Mouse (Mus musculus) midbrain, embryonic 11.5 days (tissue): ENCODE measurements around the gene Tuba8. TPM values are rescaled to one million over a fixed set of nuclear protein-coding genes. Genes with fewer than 3 reads are reported as not detected.
A peak's percentile ranks its signal among the peaks of the same experiment; 100 is the strongest.

Experiments
- ATAC-seq: fragments of 200-750 bp; cut with Nextera tagmentation; 2 replicates; pipeline ENCODE4 v1.8.0; 2017; ENCODE audit warnings: moderate TSS enrichment, moderate library complexity; ENCODE audit not compliant: low FRiP score
- DNase-seq: peaks from one replicate; pipeline ENCODE4 v3.0.0; 2015; ENCODE audit warnings: low spot score; ENCODE audit errors: missing footprints
- H3K27ac ChIP-seq: fragments of 300-500 bp; sonication (generic); 2 replicates; pipeline ENCODE4 v1.5.1; 2014; ENCODE audit warnings: low read depth, low read length
- H3K27me3 ChIP-seq: fragments of 300-500 bp; sonication (generic); 2 replicates; pipeline ENCODE4 v1.6.1; 2014; ENCODE audit warnings: mild to moderate bottlenecking, low read length, moderate library complexity, mixed read lengths; ENCODE audit not compliant: control insufficient read depth, insufficient read depth
- H3K36me3 ChIP-seq: fragments of 300-500 bp; sonication (generic); 2 replicates; pipeline ENCODE4 v1.6.1; 2014; ENCODE audit warnings: mild to moderate bottlenecking, low read length, moderate library complexity, mixed read lengths; ENCODE audit not compliant: control insufficient read depth, insufficient read depth
- H3K4me1 ChIP-seq: fragments of 300-500 bp; sonication (generic); 2 replicates; pipeline ENCODE4 v1.6.1; 2014; ENCODE audit warnings: low read length; ENCODE audit not compliant: control insufficient read depth, insufficient read depth
- H3K4me2 ChIP-seq: fragments of 300-500 bp; sonication (generic); 2 replicates; pipeline ENCODE4 v1.6.1; 2014; ENCODE audit warnings: mild to moderate bottlenecking, moderate library complexity
- H3K4me3 ChIP-seq: fragments of 300-500 bp; sonication (generic); 2 replicates; pipeline ENCODE4 v1.5.1; 2014; ENCODE audit warnings: low read depth, low read length
- H3K9ac ChIP-seq: fragments of 300-500 bp; sonication (generic); 2 replicates; pipeline ENCODE4 v1.6.1; 2014; ENCODE audit warnings: low read length
- H3K9me3 ChIP-seq: fragments of 300-500 bp; sonication (generic); 2 replicates; pipeline ENCODE4 v1.6.1; 2016; ENCODE audit warnings: low read length; ENCODE audit not compliant: control insufficient read depth
- WGBS: fragments of 180-500 bp; shearing (Covaris S2); extraction: QIAGEN DNeasy Blood & Tissue Kit; methylation state at CpG from one replicate; pipeline ENCODE4 v1.1.7; 2014; 5-methylcytosine and 5-hydroxymethylcytosine counted together
- polyA plus RNA-seq: library from polyadenylated mRNA; unstranded; fragments of >200 nt; fragmentation: Nextera tagmentation; extraction: Ambion mirVana; gene quantifications from 2 replicates; pipeline ENCODE4 v1.2.1, GENCODE M21; 2014

Tuba8 gene
- 0.25 and 0.51 TPM in 2 replicates for polyA plus RNA-seq

- no peaks in the 10 kb centered on the region for H3K9me3 ChIP-seq
- 5% methylated on average over 29 of the region's 30 CpGs for WGBS
- peaks cover 13% of the 10 kb centered on the region for H3K4me1 ChIP-seq
- H3K27ac ChIP-seq, result no peak within 1 kb of the TSS
- H3K9ac ChIP-seq, result peak within 1 kb of the TSS; percentile 54
- peaks cover 22% of the 10 kb centered on the region for H3K27me3 ChIP-seq
- DNase-seq (peak; percentile 94), ATAC-seq (peak; percentile 71)
- peak within 1 kb of the TSS; percentile 41 for H3K4me3 ChIP-seq
- no peaks in the 10 kb centered on the region for H3K36me3 ChIP-seq
- H3K4me2 ChIP-seq, result peak within 1 kb of the TSS; percentile 92
These were observed at the start of gene Tuba8 for GRCm38 (mm10) chr6:121210149-121210925. Gene Tuba8 (plus strand): TSS chr6:121210696.

- no peak overlapping the region for H3K27ac ChIP-seq
- WGBS, result 93% methylated on average over 12 of the region's 12 CpGs
- H3K4me1 ChIP-seq, result no peaks in the 10 kb centered on the region
- ATAC-seq, result no peak
- no peaks in the 10 kb centered on the region for H3K27me3 ChIP-seq
- H3K9me3 ChIP-seq, result no peaks in the 10 kb centered on the region
- no peak overlapping the region for H3K9ac ChIP-seq
- H3K4me3 ChIP-seq, result no peak overlapping the region
- no peak overlapping the region for H3K4me2 ChIP-seq
- no peaks in the 10 kb centered on the region for H3K36me3 ChIP-seq
- DNase-seq, result no peak
These were observed 47.9 kb upstream of the Tuba8 start for GRCm38 (mm10) chr6:121162616-121163015.

- Histone ChIP-seq H3K27me3 (no peaks in the 10 kb centered on the region), H3K36me3 (no peaks in the 10 kb centered on the region), H3K27ac (no peak overlapping the region), H3K9ac (no peak overlapping the region), H3K4me2 (no peak overlapping the region), H3K4me3 (no peak overlapping the region), H3K9me3 (no peaks in the 10 kb centered on the region), H3K4me1 (no peaks in the 10 kb centered on the region)
- DNase-seq, result no peak
- 60% methylated on average over 10 of the region's 10 CpGs for WGBS
- ATAC-seq, result peak; percentile 72
These were observed 44.4 kb upstream of the Tuba8 start for GRCm38 (mm10) chr6:121166098-121166552.

DNA sequence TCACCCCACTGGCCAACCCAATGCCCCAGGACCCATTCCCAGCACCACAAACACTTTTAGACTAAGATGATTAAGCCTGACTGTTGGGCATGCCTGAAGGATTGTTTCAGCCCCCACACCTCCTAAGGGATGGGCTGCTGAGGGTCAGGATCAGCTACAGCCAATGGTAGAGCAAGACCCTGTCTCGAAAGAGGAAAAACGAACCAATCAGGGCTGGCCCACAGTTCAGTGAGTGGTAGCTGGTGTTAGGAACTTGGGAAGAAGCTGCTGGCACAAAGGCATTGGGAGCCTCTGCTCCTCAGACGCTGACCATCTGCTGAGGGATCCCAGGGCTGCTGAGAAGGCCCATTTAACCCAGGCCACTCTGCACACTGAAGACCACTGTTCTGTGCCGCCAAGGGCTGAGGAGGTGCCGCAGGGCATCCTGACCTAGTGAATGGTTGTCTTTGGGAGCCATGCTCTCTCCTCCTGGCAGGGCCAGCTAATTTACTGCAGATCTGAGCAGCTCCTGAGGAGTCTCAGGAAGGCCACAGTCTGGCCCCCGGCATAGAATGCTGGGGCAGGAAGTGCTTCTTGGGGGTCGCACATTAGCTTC lies 43.0 kb upstream of the Tuba8 start:
- Histone ChIP-seq H3K9ac (no peak overlapping the region), H3K4me1 (no peaks in the 10 kb centered on the region), H3K4me3 (no peak overlapping the region), H3K36me3 (no peaks in the 10 kb centered on the region), H3K27ac (no peak overlapping the region), H3K4me2 (no peak overlapping the region), H3K9me3 (no peaks in the 10 kb centered on the region), H3K27me3 (no peaks in the 10 kb centered on the region)
- no peak for DNase-seq
- WGBS, result 79% methylated on average over 7 of the region's 7 CpGs
- no peak for ATAC-seq

GRCm38 (mm10) chr6:121171102-121171501 lies 39.4 kb upstream of the Tuba8 start:
- Histone ChIP-seq H3K27ac (no peak overlapping the region), H3K4me1 (no peaks in the 10 kb centered on the region), H3K36me3 (no peaks in the 10 kb centered on the region), H3K27me3 (no peaks in the 10 kb centered on the region), H3K9me3 (no peaks in the 10 kb centered on the region), H3K9ac (no peak overlapping the region), H3K4me3 (no peak overlapping the region), H3K4me2 (no peak overlapping the region)
- ATAC-seq, result no peak
- WGBS, result 87% methylated on average over 6 of the region's 6 CpGs
- DNase-seq, result no peak

GRCm38 (mm10) chr6:121173471-121173870 lies 37.0 kb upstream of the Tuba8 start:
- H3K4me3 ChIP-seq, result no peak overlapping the region
- no peaks in the 10 kb centered on the region for H3K36me3 ChIP-seq
- WGBS, result 82% methylated on average over 5 of the region's 5 CpGs
- H3K27ac ChIP-seq, result no peak overlapping the region
- DNase-seq (no peak), ATAC-seq (no peak)
- no peaks in the 10 kb centered on the region for H3K27me3 ChIP-seq
- no peak overlapping the region for H3K4me2 ChIP-seq
- H3K4me1 ChIP-seq, result 0 out of 2 replicates have a peak, but pooled peaks cover 3% of the 10 kb centered on the region
- no peaks in the 10 kb centered on the region for H3K9me3 ChIP-seq
- no peak overlapping the region for H3K9ac ChIP-seq

DNA sequence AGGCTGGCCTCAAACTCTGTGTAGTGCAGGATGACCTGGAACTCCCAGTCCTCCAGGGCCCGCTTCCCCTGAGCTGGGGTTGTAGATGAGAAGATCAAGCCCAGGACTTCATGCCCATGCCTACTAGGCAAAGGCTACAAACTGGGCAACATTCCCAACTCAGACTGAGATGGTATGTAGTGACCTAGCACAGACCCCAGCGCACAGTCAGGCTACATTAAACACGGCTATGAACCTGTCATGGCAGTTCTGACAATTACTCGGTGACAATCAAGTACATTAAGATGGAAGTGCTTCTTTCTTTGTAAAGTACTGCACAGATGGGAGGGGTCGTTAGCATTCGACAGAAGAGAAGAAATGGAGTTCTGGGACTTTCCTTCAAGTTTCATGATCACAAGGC lies 35.7 kb upstream of the Tuba8 start:
- H3K9ac ChIP-seq, result no peak overlapping the region
- H3K4me1 ChIP-seq, result 0 out of 2 replicates have a peak, but pooled peaks cover 3% of the 10 kb centered on the region
- no peaks in the 10 kb centered on the region for H3K9me3 ChIP-seq
- H3K27me3 ChIP-seq, result no peaks in the 10 kb centered on the region
- ATAC-seq (no peak), DNase-seq (no peak)
- no peak overlapping the region for H3K27ac ChIP-seq
- no peak overlapping the region for H3K4me3 ChIP-seq
- no peaks in the 10 kb centered on the region for H3K36me3 ChIP-seq
- 91% methylated on average over 6 of the region's 6 CpGs for WGBS
- H3K4me2 ChIP-seq, result no peak overlapping the region

- H3K27ac ChIP-seq, result no peak overlapping the region
- WGBS, result 56% methylated on average over 14 of the region's 14 CpGs
- 0 out of 2 replicates have a peak, but pooled peaks cover 3% of the 10 kb centered on the region for H3K4me1 ChIP-seq
- H3K9me3 ChIP-seq, result no peaks in the 10 kb centered on the region
- H3K9ac ChIP-seq, result no peak overlapping the region
- H3K27me3 ChIP-seq, result no peaks in the 10 kb centered on the region
- ATAC-seq (no peak), DNase-seq (no peak)
- H3K4me3 ChIP-seq, result no peak overlapping the region
- no peak overlapping the region for H3K4me2 ChIP-seq
- H3K36me3 ChIP-seq, result no peaks in the 10 kb centered on the region
These were observed 34.3 kb upstream of the Tuba8 start for GRCm38 (mm10) chr6:121176011-121176730.

DNA sequence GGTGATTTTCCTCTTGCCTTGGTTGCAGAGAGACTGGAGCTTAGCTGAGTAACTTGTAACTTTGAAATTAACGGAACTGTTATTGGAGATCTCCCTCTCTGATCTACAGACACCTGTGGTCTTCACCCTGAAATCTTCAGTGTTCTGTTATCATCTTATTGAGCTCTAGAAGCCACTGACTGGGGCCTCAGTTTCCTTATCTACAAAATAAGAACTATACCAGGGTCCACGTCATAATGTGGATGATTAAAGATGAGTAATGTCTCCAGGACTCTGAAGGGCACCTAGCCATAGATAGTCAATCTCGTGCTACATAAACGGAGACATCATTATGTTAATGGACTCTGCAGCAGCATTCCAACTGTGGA lies 33.8 kb upstream of the Tuba8 start:
- Histone ChIP-seq H3K36me3 (no peaks in the 10 kb centered on the region), H3K9me3 (no peaks in the 10 kb centered on the region), H3K27ac (no peak overlapping the region), H3K4me2 (no peak overlapping the region), H3K9ac (no peak overlapping the region), H3K4me3 (no peak overlapping the region), H3K27me3 (no peaks in the 10 kb centered on the region), H3K4me1 (0 out of 2 replicates have a peak, but pooled peaks cover 3% of the 10 kb centered on the region)
- DNase-seq, result no peak
- 87% methylated on average over 4 of the region's 4 CpGs for WGBS
- ATAC-seq, result no peak
